Mouse (Mus musculus) neural tube, embryonic 15.5 days (tissue): Measurements from ENCODE around the gene Svs3b. TPM values are rescaled to one million over a fixed set of nuclear protein-coding genes. Genes with fewer than 3 reads are reported as not detected.
"Not testable (repeated sequence)": the region's sequence is repeated elsewhere in the genome, so short reads cannot be mapped to it uniquely, and the experiment has no call there.

ENCODE experiments used
- ATAC-seq: fragments of 200-750 bp; cut with Nextera tagmentation; 2 replicates; pipeline ENCODE4 v1.8.0; 2017; ENCODE audit warnings: mild to moderate bottlenecking, moderate TSS enrichment, moderate library complexity; ENCODE audit not compliant: low FRiP score
- H3K27ac ChIP-seq: fragments of 300-500 bp; sonication (generic); replicated peaks from 2 replicates; pipeline ENCODE4 v1.5.1; 2015; ENCODE audit warnings: mild to moderate bottlenecking, inconsistent platforms
- H3K27me3 ChIP-seq: fragments of 300-500 bp; sonication (generic); replicated peaks from 2 replicates; pipeline ENCODE4 v1.6.1; 2015; ENCODE audit warnings: inconsistent platforms
- H3K36me3 ChIP-seq: fragments of 300-500 bp; sonication (generic); 2 replicates; pipeline ENCODE4 v1.6.1; 2015; ENCODE audit warnings: inconsistent platforms
- H3K4me1 ChIP-seq: fragments of 300-500 bp; sonication (generic); 2 replicates; pipeline ENCODE4 v1.6.1; 2015; ENCODE audit warnings: inconsistent platforms
- H3K4me2 ChIP-seq: fragments of 300-500 bp; sonication (generic); 2 replicates; pipeline ENCODE4 v1.6.1; 2015; ENCODE audit warnings: inconsistent platforms, mild to moderate bottlenecking, moderate library complexity
- H3K4me3 ChIP-seq: fragments of 300-500 bp; sonication (generic); replicated peaks from 2 replicates; pipeline ENCODE4 v1.5.1; 2015; ENCODE audit warnings: mild to moderate bottlenecking, inconsistent platforms
- H3K9ac ChIP-seq: fragments of 300-500 bp; sonication (generic); replicated peaks from 2 replicates; pipeline ENCODE4 v1.6.1; 2015; ENCODE audit warnings: mild to moderate bottlenecking, inconsistent platforms
- H3K9me3 ChIP-seq: fragments of 300-500 bp; sonication (generic); replicated peaks from 2 replicates; pipeline ENCODE4 v1.6.1; 2016; ENCODE audit warnings: inconsistent platforms
- WGBS: fragments of 180-500 bp; shearing (Covaris S2); methylation state at CpG from one replicate; pipeline ENCODE4 v1.1.7; 2015; ENCODE audit warnings: mixed read lengths; 5-methylcytosine and 5-hydroxymethylcytosine counted together
- polyA plus RNA-seq: library from polyadenylated mRNA; unstranded; fragments of >200 nt; fragmentation: Nextera tagmentation; extraction: Ambion mirVana; gene quantifications from 2 replicates; pipeline ENCODE4 v1.2.1, GENCODE M21; 2015

The Svs3b gene
- polyA plus RNA-seq = not detected in 2 replicates

- H3K4me1 ChIP-seq, H3K9ac ChIP-seq, H3K27me3 ChIP-seq, H3K4me3 ChIP-seq, H3K36me3 ChIP-seq, H3K27ac ChIP-seq, H3K4me2 ChIP-seq, ATAC-seq, H3K9me3 ChIP-seq: not testable (repeated sequence)
- 44% methylated on average over 1 of the region's 1 CpGs for WGBS
Measured at GRCm38 (mm10) chr2:164256540-164256939, at the start of gene Svs3b. TSS of gene Svs3b (minus strand) at chr2:164256640.

- not testable (repeated sequence) for H3K4me1 ChIP-seq, H3K9me3 ChIP-seq, H3K9ac ChIP-seq, H3K36me3 ChIP-seq, H3K27ac ChIP-seq, H3K4me3 ChIP-seq, ATAC-seq, H3K4me2 ChIP-seq, H3K27me3 ChIP-seq
- 35% methylated on average over 1 of the region's 1 CpGs for WGBS
Measured at GRCm38 (mm10) chr2:164288968-164289367, 32.5 kb upstream of the Svs3b start, which contains the start of gene Svs3a. TSS of gene Svs3a (plus strand) at chr2:164289268.

- no peak for ATAC-seq
- no peaks in the 10 kb centered on the region for H3K27me3 ChIP-seq
- no peak within 1 kb of the TSS for H3K4me2 ChIP-seq
- H3K9me3 ChIP-seq = no peaks in the 10 kb centered on the region
- no peaks in the 10 kb centered on the region for H3K36me3 ChIP-seq
- H3K27ac ChIP-seq = no peak within 1 kb of the TSS
- no peak within 1 kb of the TSS for H3K4me3 ChIP-seq
- no peak within 1 kb of the TSS for H3K9ac ChIP-seq
- 96% methylated on average over 4 of the region's 4 CpGs for WGBS
- H3K4me1 ChIP-seq = no peaks in the 10 kb centered on the region
Measured at GRCm38 (mm10) chr2:164278359-164278758, 21.9 kb upstream of the Svs3b start, which contains the start of gene Svs4. TSS of gene Svs4 (minus strand) at chr2:164278459.

- H3K36me3 ChIP-seq = no peaks in the 10 kb centered on the region
- no peaks in the 10 kb centered on the region for H3K4me1 ChIP-seq
- no peak within 1 kb of the TSS for H3K4me2 ChIP-seq
- no peak for ATAC-seq
- no peaks in the 10 kb centered on the region for H3K27me3 ChIP-seq
- no peaks in the 10 kb centered on the region for H3K9me3 ChIP-seq
- H3K27ac ChIP-seq = no peak within 1 kb of the TSS
- no peak within 1 kb of the TSS for H3K4me3 ChIP-seq
- 89% methylated on average over 3 of the region's 3 CpGs for WGBS
- no peak within 1 kb of the TSS for H3K9ac ChIP-seq
Measured at GRCm38 (mm10) chr2:164238366-164238765, 18.1 kb downstream of the Svs3b start, which contains the start of gene Svs2. TSS of gene Svs2 (minus strand) at chr2:164238466.

- Histone ChIP-seq H3K4me1 (no peaks in the 10 kb centered on the region), H3K4me2 (no peak overlapping the region), H3K9me3 (no peaks in the 10 kb centered on the region), H3K9ac (no peak overlapping the region), H3K36me3 (no peaks in the 10 kb centered on the region), H3K4me3 (no peak overlapping the region), H3K27me3 (no peaks in the 10 kb centered on the region), H3K27ac (no peak overlapping the region)
- ATAC-seq = no peak
- WGBS = 93% methylated on average over 8 of the region's 8 CpGs
Measured at GRCm38 (mm10) chr2:164232671-164233070, 23.8 kb downstream of the Svs3b start.

- Histone ChIP-seq H3K4me3 (no peak overlapping the region), H3K27me3 (no peaks in the 10 kb centered on the region), H3K4me2 (no peak overlapping the region), H3K36me3 (no peaks in the 10 kb centered on the region), H3K27ac (no peak overlapping the region), H3K4me1 (no peaks in the 10 kb centered on the region), H3K9me3 (no peaks in the 10 kb centered on the region), H3K9ac (no peak overlapping the region)
- ATAC-seq = no peak
- WGBS = 88% methylated on average over 8 of the region's 8 CpGs
Measured at GRCm38 (mm10) chr2:164228361-164229070, 27.9 kb downstream of the Svs3b start.

GRCm38 (mm10) chr2:164221522-164221921 is 34.9 kb downstream of the Svs3b start, which contains the start of gene Wfdc15b:
TSS of gene Wfdc15b (minus strand) at chr2:164221660.
- WGBS = 79% methylated on average over 11 of the region's 11 CpGs
- Histone ChIP-seq H3K4me2 (no peak within 1 kb of the TSS), H3K4me1 (no peaks in the 10 kb centered on the region), H3K9me3 (no peaks in the 10 kb centered on the region), H3K27me3 (no peaks in the 10 kb centered on the region), H3K36me3 (no peaks in the 10 kb centered on the region), H3K27ac (no peak within 1 kb of the TSS), H3K4me3 (no peak within 1 kb of the TSS), H3K9ac (no peak within 1 kb of the TSS)
- ATAC-seq = no peak

- ATAC-seq = no peak
- Histone ChIP-seq H3K9me3 (no peaks in the 10 kb centered on the region), H3K9ac (no peak overlapping the region), H3K4me1 (no peaks in the 10 kb centered on the region), H3K36me3 (no peaks in the 10 kb centered on the region), H3K4me2 (no peak overlapping the region), H3K27me3 (no peaks in the 10 kb centered on the region), H3K27ac (no peak overlapping the region), H3K4me3 (no peak overlapping the region)
- 91% methylated on average over 9 of the region's 9 CpGs for WGBS
Measured at GRCm38 (mm10) chr2:164219295-164219694, 37.1 kb downstream of the Svs3b start.

- Histone ChIP-seq H3K27me3 (no peaks in the 10 kb centered on the region), H3K4me3 (no peak overlapping the region), H3K27ac (no peak overlapping the region), H3K36me3 (no peaks in the 10 kb centered on the region), H3K4me2 (no peak overlapping the region), H3K4me1 (no peaks in the 10 kb centered on the region), H3K9ac (no peak overlapping the region), H3K9me3 (no peaks in the 10 kb centered on the region)
- ATAC-seq = no peak
- whole genome bisulfite sequencing = 84% methylated on average over 5 of the region's 5 CpGs
Measured at GRCm38 (mm10) chr2:164212711-164213110, 43.7 kb downstream of the Svs3b start.

- Histone ChIP-seq H3K4me3 (no peak overlapping the region), H3K27ac (no peak overlapping the region), H3K27me3 (no peaks in the 10 kb centered on the region), H3K9ac (no peak overlapping the region), H3K4me1 (no peaks in the 10 kb centered on the region), H3K36me3 (no peaks in the 10 kb centered on the region), H3K4me2 (no peak overlapping the region), H3K9me3 (no peaks in the 10 kb centered on the region)
- no peak for ATAC-seq
- WGBS = 87% methylated on average over 4 of the region's 4 CpGs
Measured at GRCm38 (mm10) chr2:164210892-164211291, 45.5 kb downstream of the Svs3b start.

GRCm38 (mm10) chr2:164206676-164207075 is 49.8 kb downstream of the Svs3b start:
- no peak overlapping the region for H3K4me2 ChIP-seq
- WGBS = 88% methylated on average over 4 of the region's 4 CpGs
- H3K4me1 ChIP-seq = no peaks in the 10 kb centered on the region
- ATAC-seq = no peak
- no peaks in the 10 kb centered on the region for H3K9me3 ChIP-seq
- H3K36me3 ChIP-seq = no peaks in the 10 kb centered on the region
- H3K27me3 ChIP-seq = no peaks in the 10 kb centered on the region
- H3K27ac ChIP-seq = no peak overlapping the region
- no peak overlapping the region for H3K9ac ChIP-seq
- H3K4me3 ChIP-seq = no peak overlapping the region

GRCm38 (mm10) chr2:164206011-164206410 is 50.4 kb downstream of the Svs3b start:
- not testable (repeated sequence) for ATAC-seq, H3K9ac ChIP-seq, H3K36me3 ChIP-seq, H3K27me3 ChIP-seq, H3K27ac ChIP-seq, H3K4me3 ChIP-seq, H3K4me1 ChIP-seq, H3K4me2 ChIP-seq, H3K9me3 ChIP-seq
- WGBS = 97% methylated on average over 10 of the region's 10 CpGs
